Mouse (Mus musculus): Measurements from ENCODE around the gene March9. TPM values are rescaled to one million over a fixed set of nuclear protein-coding genes. Genes with fewer than 3 reads are reported as not detected.
"Not testable (repeated sequence)": the region's sequence is repeated elsewhere in the genome, so short reads cannot be mapped to it uniquely, and the experiment has no call there.

March9 gene
- total RNA-seq, 2 experiments from 2014 or later, result 19.8 TPM

DNA sequence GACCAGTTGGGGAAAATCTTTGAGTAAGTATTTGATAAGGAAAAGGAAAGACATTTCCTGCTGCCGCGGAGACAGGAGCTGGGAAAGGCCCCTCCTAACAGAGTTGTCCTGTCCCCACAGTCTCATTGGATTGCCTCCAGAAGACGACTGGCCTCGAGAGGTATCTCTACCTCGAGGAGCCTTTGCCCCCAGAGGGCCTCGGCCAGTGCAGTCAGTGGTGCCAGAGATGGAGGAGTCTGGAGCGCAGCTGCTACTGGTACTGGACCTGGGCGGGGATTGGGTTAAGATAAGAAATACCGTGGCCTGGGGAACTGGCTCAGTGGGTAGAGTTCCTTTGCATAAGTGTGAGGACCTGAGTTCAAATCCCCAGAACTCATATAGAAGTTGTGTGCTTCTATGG lies 6.0 kb upstream of the March9 start:
- no peak for DNase-seq (ENCODE audit: low spot score in 2 of 2)
- H3K4me3 ChIP-seq, result no peak overlapping the region

DNA sequence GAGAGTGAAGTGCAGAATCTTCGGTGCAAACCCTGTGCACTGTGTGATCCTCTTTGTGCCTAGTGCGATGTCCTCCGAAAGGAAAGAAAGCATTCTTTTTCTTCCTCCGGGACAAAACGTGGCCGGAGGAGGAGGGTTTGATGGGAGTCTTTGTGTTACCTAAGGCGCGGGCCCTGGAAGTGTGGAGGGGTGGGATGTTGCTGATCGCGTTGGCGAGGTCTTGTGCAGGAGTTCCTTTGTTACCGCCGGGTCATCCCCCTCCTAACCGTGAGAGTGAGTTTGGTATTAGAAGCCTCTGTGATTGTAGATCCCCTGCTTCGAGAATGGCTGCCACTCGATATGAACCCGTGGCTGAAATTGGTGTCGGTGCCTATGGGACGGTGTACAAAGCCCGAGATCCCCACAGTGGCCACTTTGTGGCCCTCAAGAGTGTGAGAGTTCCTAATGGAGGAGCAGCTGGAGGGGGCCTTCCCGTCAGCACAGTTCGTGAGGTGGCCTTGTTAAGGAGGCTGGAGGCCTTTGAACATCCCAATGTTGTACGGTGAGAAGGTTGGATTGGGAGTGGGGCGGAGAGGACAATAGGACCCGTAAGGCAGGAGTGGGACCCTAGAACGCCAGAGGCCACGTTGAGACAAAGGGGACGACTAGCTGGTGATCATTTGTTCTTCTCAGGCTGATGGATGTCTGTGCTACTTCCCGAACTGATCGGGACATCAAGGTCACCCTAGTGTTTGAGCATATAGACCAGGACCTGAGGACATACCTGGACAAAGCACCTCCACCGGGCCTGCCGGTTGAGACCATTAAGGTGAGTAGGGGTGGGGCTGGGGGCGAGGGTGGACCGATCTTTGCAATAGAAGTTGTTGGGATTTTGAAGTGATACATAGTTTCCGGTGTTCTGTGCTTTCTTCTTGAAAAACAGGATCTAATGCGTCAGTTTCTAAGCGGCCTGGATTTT lies 4.2 kb upstream of the March9 start:
- no peak for DNase-seq (ENCODE audit: low spot score in 2 of 2)
- peak overlapping the region; percentile 80 for H3K4me3 ChIP-seq
- peak overlapping the region; percentile 96 for H3K27ac ChIP-seq
- TF ChIP-seq CTCF (conservative IDR thresholded peaks at IDR 0.05), result no peak

More for the DNA sequence above, 6.0 kb upstream of the March9 start:
- no peak for TF ChIP-seq CTCF (conservative IDR thresholded peaks at IDR 0.05)
- no peak overlapping the region for H3K27ac ChIP-seq

DNA sequence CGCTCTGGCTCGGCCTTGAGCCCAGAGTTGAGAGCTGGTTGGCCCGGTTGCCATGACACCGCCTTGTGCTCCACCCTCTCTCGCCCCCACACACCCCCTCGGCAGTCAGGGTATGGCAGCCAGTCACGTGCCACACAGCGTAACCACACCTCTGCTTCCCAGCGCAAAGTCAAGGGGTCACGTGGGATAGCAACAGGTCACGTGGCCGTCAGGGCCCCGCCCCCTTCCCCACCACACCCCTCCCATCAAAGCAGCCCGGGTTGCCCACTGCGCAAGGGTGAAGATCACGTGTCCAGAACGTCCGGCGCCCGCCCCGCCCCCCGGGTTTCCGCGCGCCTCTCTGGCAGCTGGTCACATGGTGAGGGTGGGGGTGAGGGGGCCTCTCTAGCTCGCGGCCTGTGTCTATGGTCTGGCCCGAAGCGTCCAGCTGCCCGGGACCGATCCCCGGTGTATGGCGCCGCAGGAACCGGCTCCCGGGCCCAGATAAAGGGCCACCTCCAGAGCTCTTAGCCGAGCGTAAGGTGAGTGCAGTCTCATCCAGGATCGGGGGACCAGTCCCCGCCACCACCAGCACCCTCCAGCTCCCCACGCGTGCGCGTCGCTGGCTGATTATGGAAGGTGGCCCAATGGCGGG lies 3.4 kb upstream of the March9 start, which contains the start of gene Cdk4:
Gene Cdk4, plus strand, starts transcription at position 296 of the 634 bp plus-strand sequence.
- peak within 1 kb of the TSS; percentile 80 for H3K4me3 ChIP-seq
- no peak for TF ChIP-seq CTCF (conservative IDR thresholded peaks at IDR 0.05)
- H3K27ac ChIP-seq, result peak within 1 kb of the TSS; percentile 96
- peak; percentile 98 to 99 for DNase-seq (ENCODE audit: low spot score in 2 of 2)

DNA sequence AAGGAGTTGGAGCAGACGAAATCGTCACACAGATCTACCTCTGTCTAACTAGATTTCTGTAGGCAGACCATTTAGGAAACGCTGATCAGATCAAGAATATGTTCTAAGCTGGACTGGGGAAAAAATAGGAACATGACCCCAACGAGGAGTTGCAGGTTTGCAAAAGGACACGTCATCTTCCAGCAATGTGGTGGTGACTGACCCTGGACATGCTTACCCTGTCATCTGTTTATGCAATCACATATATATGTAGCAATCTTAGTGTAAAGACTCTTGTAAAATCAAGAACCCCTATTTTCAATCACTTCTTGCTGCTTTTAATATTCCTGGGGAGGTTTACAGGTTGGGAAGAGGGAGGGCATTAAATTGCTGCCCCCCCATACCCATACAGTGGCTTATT lies 2.5 kb upstream of the March9 start:
- H3K4me3 ChIP-seq, result peak overlapping the region; percentile 80; the same call in 1 of the 2 replicates
- H3K27ac ChIP-seq, result peak overlapping the region; percentile 89
- TF ChIP-seq CTCF (conservative IDR thresholded peaks at IDR 0.05), result no peak

DNA sequence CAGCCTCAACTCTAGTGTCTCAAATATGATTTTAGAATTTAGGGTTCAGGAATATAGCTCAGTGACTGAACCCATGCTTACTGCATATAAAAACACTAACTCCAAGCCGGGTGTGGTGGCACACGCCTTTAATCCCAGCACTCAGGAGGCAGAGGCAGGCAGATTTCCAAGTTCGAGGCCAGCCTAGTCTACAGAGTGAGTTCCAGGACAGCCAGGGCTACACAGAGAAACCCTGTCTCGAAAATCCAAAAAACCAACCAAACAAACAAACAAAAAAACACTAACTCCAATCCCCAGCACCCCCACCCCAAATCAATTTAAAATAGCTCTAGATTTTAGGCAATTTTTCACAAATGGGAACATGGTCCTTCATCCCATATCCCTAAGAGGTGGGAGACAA lies 2.1 kb upstream of the March9 start:
- H3K4me3 ChIP-seq; DNase-seq (ENCODE audit: low spot score in 2 of 2): not testable (repeated sequence)
- H3K27ac ChIP-seq, result peak overlapping the region; percentile 89; the same call in 1 of the 2 replicates

More for the DNA sequence above, 2.5 kb upstream of the March9 start:
- DNase-seq (ENCODE audit: low spot score in 2 of 2), result no peak

DNA sequence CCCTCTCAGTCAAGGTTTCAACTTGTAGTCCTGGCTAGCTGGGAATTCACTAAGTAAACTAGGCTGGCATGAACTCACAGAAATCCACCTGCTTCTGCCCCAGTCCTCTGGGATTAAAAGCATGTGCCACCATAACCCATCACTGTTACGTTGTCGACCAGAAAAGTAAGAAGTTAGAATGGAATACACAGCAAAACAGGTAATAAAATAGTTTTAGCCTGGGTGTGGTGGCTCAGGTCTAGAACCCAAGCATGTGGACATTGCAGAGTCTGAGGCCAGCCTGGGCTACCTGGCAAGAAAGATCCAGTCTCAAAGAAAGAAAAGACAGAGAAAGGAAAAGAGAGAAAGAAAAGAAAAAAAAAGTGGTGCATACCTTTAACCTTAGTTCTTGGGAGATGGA lies 1.5 kb upstream of the March9 start:
- no peak for DNase-seq (ENCODE audit: low spot score in 2 of 2)
- no peak for TF ChIP-seq CTCF (conservative IDR thresholded peaks at IDR 0.05)
- Histone ChIP-seq H3K4me3 (no peak overlapping the region), H3K27ac (peak overlapping the region; percentile 14; the same call in 1 of the 2 replicates)

DNA sequence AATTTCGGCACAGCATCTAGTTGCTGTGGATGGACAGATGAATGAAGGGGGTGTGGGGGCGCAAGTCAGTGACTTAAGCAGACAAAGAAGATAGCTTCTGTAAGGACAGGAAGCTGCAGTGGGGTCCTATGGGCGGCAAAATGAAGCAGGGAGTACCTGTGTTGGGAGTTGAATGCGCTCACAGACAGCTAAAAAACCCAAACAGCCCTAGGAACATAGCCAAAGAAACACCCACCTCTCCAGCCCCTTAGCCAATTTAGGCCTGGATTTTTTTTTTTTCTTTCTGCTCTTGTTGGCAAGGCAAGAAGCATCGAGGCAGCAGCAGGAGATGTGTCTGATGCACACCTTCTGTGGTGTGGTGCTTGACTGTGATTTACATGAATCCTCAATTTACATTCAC lies 1.1 kb upstream of the March9 start:
- no peak for DNase-seq (ENCODE audit: low spot score in 2 of 2)
- Histone ChIP-seq H3K4me3 (no peak overlapping the region), H3K27ac (peak overlapping the region; percentile 89; the same call in 1 of the 2 replicates)
- TF ChIP-seq CTCF (conservative IDR thresholded peaks at IDR 0.05), result no peak

DNA sequence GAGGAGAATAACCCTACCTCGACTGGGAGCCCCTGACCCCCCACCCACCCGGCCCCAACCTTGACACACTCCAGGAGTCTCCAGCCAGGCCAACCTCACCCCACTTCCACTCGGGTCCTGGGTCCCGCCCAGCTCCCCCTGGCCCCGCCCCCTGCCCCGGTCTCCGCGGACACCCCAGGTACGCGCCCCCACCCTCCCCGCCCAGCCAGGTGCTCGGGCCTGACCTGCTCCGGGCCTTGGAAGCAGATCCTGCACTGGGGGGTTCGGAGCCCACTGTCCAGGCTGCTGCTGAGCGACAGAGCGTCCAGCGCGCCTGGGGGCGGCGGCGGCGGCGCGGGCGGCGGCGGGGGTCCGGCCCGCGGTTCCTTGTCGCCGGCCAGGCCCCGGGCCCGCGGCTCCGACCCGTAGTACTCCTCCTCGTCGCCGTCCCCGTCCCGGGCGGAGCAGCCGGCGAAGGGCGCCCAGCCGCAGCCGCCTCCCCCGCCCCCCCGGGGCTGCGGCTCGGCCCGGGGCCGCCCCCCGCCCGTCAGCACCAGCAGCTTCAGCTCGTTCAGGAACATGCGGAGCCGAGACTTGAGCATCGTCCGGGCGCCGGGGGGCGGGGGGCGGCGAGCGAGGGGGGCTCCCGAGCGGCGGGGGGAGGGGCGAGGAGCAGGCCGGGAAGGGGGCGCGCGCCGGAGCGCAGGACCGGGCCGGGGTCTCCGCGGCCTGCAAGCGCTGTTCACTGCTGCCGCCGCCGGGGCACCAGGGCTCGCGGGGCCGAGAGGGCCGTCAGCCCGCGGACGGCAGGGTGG lies 613 bp downstream of the March9 start:
- peak overlapping the region; percentile 89 for H3K27ac ChIP-seq
- H3K4me3 ChIP-seq, result peak overlapping the region; percentile 62
- no peak for TF ChIP-seq CTCF (conservative IDR thresholded peaks at IDR 0.05)
- DNase-seq (ENCODE audit: low spot score in 2 of 2), result no peak

DNA sequence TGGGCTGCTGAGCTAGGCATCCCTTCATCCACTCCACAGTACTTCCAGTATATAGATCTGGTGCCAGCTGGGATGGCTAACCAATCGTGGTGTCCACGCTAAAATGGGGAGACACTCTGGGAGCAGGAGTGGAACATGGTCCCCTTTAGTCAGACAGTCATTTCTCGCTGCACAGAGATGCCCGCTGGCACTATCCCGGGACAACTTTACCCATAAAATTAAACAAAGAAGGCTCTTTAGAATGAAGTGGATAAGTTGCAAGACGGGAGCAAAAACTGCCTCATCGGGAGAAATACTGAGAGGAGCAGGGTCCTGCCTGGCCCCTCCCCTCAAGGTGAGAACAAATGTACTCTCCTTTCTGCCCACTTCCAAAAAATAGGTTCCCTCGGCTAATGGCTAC lies 1.3 kb downstream of the March9 start:
- DNase-seq (ENCODE audit: low spot score in 2 of 2), result no peak
- peak overlapping the region; percentile 62 for H3K4me3 ChIP-seq
- H3K27ac ChIP-seq, result no peak overlapping the region
- no peak for TF ChIP-seq CTCF (conservative IDR thresholded peaks at IDR 0.05)

DNA sequence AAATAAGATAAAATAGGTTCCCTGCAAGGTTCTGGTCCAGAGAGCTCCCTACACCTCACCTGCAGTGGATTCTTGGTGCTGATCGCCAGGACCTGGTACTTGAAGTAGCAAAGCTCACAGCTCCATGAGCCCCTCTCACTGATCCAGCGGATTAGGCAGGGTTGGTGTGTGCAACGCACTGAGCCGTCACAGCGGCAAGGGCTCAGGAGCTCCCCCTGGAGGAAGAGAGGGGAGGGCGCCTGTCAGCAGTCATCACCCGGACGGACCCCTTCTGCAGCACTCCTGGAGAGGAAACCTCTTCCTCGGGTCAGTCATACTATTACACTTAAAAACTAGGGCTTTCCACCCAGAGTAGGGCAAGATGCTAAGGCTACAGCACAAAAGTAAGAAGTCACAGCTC lies 1.8 kb downstream of the March9 start:
- DNase-seq (ENCODE audit: low spot score in 2 of 2), result peak; percentile 79 to 89
- peak; percentile 99 for TF ChIP-seq CTCF (conservative IDR thresholded peaks at IDR 0.05)
- H3K4me3 ChIP-seq, result peak overlapping the region; percentile 62
- H3K27ac ChIP-seq, result no peak overlapping the region

DNA sequence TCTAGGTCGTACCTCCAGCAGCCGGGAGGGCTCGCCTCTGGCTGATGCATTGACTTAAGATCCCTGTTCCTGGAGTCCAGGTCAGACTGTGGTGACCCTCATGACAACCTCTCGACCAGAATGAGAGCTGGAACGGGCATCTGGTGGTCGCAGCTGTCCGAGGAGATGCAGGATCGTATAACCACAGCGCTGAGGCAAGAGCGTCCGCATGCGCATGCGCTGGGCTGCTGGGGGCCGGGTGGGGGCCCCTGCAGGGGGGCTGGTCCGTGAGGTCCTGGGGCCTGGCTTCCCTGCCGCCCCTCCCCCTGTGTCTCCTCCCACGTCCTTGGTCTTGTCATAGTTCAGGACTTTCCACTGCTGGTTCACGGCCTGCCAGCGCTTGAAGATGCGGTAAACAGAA lies 3.5 kb downstream of the March9 start:
- no peak overlapping the region for H3K4me3 ChIP-seq
- TF ChIP-seq CTCF (conservative IDR thresholded peaks at IDR 0.05), result no peak
- H3K27ac ChIP-seq, result no peak overlapping the region
- DNase-seq (ENCODE audit: low spot score in 2 of 2), result no peak

DNA sequence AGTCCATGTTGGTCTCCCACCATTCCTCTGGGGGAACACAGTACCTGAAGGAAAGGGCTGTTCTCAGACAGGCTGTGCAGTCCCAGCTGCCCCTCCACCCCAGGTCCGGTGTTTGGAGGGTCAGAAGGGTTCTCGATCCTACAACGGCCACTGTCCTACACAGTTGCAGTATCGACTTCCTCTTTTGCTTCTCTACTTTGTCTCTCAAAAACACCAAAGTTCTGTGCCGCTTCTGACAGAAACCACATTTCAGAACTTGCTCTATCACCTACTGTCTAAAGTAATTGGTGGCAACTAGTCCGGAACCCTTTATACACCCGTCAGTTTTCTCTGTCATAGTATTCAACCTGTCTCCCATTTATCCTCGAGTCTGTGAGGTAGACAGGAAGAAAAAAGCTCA lies 4.6 kb downstream of the March9 start:
- DNase-seq (ENCODE audit: low spot score in 2 of 2), result no peak
- H3K4me3 ChIP-seq, result no peak overlapping the region
- TF ChIP-seq CTCF (conservative IDR thresholded peaks at IDR 0.05), result no peak
- no peak overlapping the region for H3K27ac ChIP-seq

DNA sequence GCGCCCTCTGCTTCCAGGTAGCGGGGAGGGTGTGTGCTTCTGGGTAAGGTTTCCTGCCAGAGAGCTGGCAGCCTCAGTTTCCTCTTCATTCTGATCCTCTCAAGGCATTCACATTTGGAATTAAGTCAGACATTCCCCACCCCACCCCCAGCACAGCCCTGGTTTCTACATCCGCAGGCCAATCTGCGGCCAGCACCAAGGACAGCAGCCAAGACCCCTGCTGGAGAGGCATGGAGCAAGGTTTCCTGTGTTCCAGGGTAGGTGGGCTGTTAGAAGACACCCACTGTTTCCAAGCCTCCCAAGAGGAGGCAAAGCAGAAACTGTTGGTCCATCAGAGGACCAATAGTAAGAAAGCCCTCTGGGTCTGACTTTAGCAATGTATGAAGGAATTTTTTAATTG lies 5.3 kb downstream of the March9 start:
- no peak for TF ChIP-seq CTCF (conservative IDR thresholded peaks at IDR 0.05)
- Histone ChIP-seq H3K27ac (no peak overlapping the region), H3K4me3 (no peak overlapping the region)
- DNase-seq (ENCODE audit: low spot score in 2 of 2), result no peak

All from layer of hippocampus, adult 2 months (tissue).